Mouse (Mus musculus) midbrain, postnatal 0 days (tissue): ENCODE data around the gene Pcgf1. TPM values are rescaled to one million over a fixed set of nuclear protein-coding genes. Genes with fewer than 3 reads are reported as not detected.

Experiments used
- ATAC-seq: fragments of 200-750 bp; cut with Nextera tagmentation; 2 replicates; pipeline ENCODE4 v1.8.0; 2017; ENCODE audit warnings: moderate number of reproducible peaks, mild to moderate bottlenecking, moderate TSS enrichment, moderate library complexity; ENCODE audit not compliant: low FRiP score
- DNase-seq: peaks from one replicate; pipeline ENCODE4 v3.0.0-alpha.2; 2015; ENCODE audit warnings: low spot score
- H3K27ac ChIP-seq: fragments of 300-500 bp; sonication (generic); 2 replicates; pipeline ENCODE4 v1.5.1; 2014; ENCODE audit warnings: low read depth, mild to moderate bottlenecking, low read length, mixed read lengths
- H3K27me3 ChIP-seq: fragments of 300-500 bp; sonication (generic); 2 replicates; pipeline ENCODE4 v1.6.1; 2014; ENCODE audit warnings: low read length, control low read depth, mixed read lengths; ENCODE audit not compliant: insufficient read depth
- H3K36me3 ChIP-seq: fragments of 300-500 bp; sonication (generic); 2 replicates; pipeline ENCODE4 v1.6.1; 2014; ENCODE audit warnings: low read length, control low read depth, mixed read lengths; ENCODE audit not compliant: insufficient read depth
- H3K4me1 ChIP-seq: fragments of 300-500 bp; sonication (generic); 2 replicates; pipeline ENCODE4 v1.6.1; 2014; ENCODE audit warnings: mild to moderate bottlenecking, control low read depth, antibody characterized with exemption, low read length, mixed read lengths; ENCODE audit not compliant: insufficient read depth
- H3K4me2 ChIP-seq: fragments of 300-500 bp; sonication (generic); 2 replicates; pipeline ENCODE4 v1.6.1; 2014; ENCODE audit warnings: low read depth, mild to moderate bottlenecking, low read length, mixed read lengths; ENCODE audit not compliant: poor library complexity, severe bottlenecking
- H3K4me3 ChIP-seq: fragments of 300-500 bp; sonication (generic); 2 replicates; pipeline ENCODE4 v1.5.1; 2014; ENCODE audit warnings: low read depth, mild to moderate bottlenecking, low read length, moderate library complexity
- H3K9ac ChIP-seq: fragments of 300-500 bp; sonication (generic); replicated peaks from 2 replicates; pipeline ENCODE4 v1.6.1; 2014; ENCODE audit warnings: mild to moderate bottlenecking, low read length, moderate library complexity, mixed read lengths; ENCODE audit not compliant: poor library complexity, severe bottlenecking
- H3K9me3 ChIP-seq: fragments of 300-500 bp; sonication (generic); 2 replicates; pipeline ENCODE4 v1.6.1; 2016; ENCODE audit warnings: low read length, control low read depth
- CTCF ChIP-seq: IDR thresholded peaks from 2 replicates; pipeline ENCODE4 v1.5.1; 2016; ENCODE audit warnings: antibody characterized with exemption, mild to moderate bottlenecking
- WGBS: fragments of 180-500 bp; shearing (Covaris S2); extraction: QIAGEN DNeasy Blood & Tissue Kit; methylation state at CpG from one replicate; pipeline ENCODE4 v1.1.7; 2014; 5-methylcytosine and 5-hydroxymethylcytosine counted together
- polyA plus RNA-seq: library from polyadenylated mRNA; unstranded; fragments of >200 nt; fragmentation: Nextera tagmentation; extraction: Ambion mirVana; gene quantifications from 2 replicates; pipeline ENCODE4 v1.2.1, GENCODE M21; 2015
- total RNA-seq: library from RNA; depleted of rRNA; stranded (reverse); fragments of >200 nt; gene quantifications from 2 replicates; pipeline ENCODE4 v1.2.3, GENCODE M21; 2014

Pcgf1 gene
- total and polyA plus RNA-seq, 2 experiments from 2014 or later: 11.8 to 30.4 TPM

GRCm38 (mm10) chr6:83043561-83043960 lies 34.1 kb upstream of the Pcgf1 start:
- no peaks in the 10 kb centered on the region for H3K27me3 ChIP-seq
- no peak overlapping the region for H3K9ac ChIP-seq
- H3K9me3 ChIP-seq: no peaks in the 10 kb centered on the region
- 0 out of 2 replicates have a peak, but pooled peaks cover 3% of the 10 kb centered on the region for H3K4me1 ChIP-seq
- DNase-seq: no peak
- no peak for TF ChIP-seq CTCF
- WGBS: 65% methylated on average over 6 of the region's 6 CpGs
- H3K4me2 ChIP-seq: no peak overlapping the region
- H3K36me3 ChIP-seq: no peaks in the 10 kb centered on the region
- no peak overlapping the region for H3K4me3 ChIP-seq
- no peak for ATAC-seq
- H3K27ac ChIP-seq: no peak overlapping the region

DNA sequence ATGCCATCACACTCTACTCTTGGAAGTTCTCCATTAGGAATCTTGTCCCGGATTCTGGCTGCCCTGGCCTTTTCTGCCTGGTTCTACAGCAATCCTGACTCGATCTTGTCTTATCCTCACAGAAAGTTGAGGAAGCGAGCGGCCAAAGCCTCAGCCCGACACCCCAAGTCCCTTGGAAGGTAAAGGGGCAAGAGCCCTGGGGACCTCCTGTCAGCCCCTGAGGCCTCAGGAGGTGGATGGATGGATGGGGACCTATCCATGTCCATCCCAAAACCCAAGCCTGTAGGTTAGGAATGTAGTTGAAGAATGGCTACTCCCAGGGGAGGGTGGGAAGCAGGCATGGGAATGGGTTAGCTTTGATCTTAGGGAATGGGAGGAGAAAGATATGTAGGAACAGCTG lies 33.7 kb upstream of the Pcgf1 start:
- DNase-seq (no peak), ATAC-seq (no peak)
- Histone ChIP-seq H3K27ac (no peak overlapping the region), H3K27me3 (no peaks in the 10 kb centered on the region), H3K4me3 (no peak overlapping the region), H3K9me3 (no peaks in the 10 kb centered on the region), H3K4me1 (no peaks in the 10 kb centered on the region), H3K9ac (no peak overlapping the region), H3K36me3 (no peaks in the 10 kb centered on the region), H3K4me2 (no peak overlapping the region)
- no peak for TF ChIP-seq CTCF
- 87% methylated on average over 5 of the region's 5 CpGs for WGBS

GRCm38 (mm10) chr6:83044742-83045141 lies 32.9 kb upstream of the Pcgf1 start:
- no peak overlapping the region for H3K27ac ChIP-seq
- WGBS: 79% methylated on average over 9 of the region's 9 CpGs
- no peaks in the 10 kb centered on the region for H3K36me3 ChIP-seq
- no peak overlapping the region for H3K9ac ChIP-seq
- no peak for DNase-seq
- no peaks in the 10 kb centered on the region for H3K4me1 ChIP-seq
- no peak overlapping the region for H3K4me2 ChIP-seq
- H3K27me3 ChIP-seq: no peaks in the 10 kb centered on the region
- no peak overlapping the region for H3K4me3 ChIP-seq
- H3K9me3 ChIP-seq: no peaks in the 10 kb centered on the region
- no peak for TF ChIP-seq CTCF
- ATAC-seq: no peak

GRCm38 (mm10) chr6:83049367-83049766 lies 28.3 kb upstream of the Pcgf1 start:
- Histone ChIP-seq H3K27ac (no peak overlapping the region), H3K9ac (no peak overlapping the region), H3K36me3 (0 out of 2 replicates have a peak, but pooled peaks cover 5% of the 10 kb centered on the region), H3K9me3 (no peaks in the 10 kb centered on the region), H3K4me2 (no peak overlapping the region), H3K4me3 (no peak overlapping the region), H3K4me1 (no peaks in the 10 kb centered on the region), H3K27me3 (no peaks in the 10 kb centered on the region)
- TF ChIP-seq CTCF: no peak
- no peak for ATAC-seq
- no peak for DNase-seq
- 70% methylated on average over 10 of the region's 10 CpGs for WGBS

DNA sequence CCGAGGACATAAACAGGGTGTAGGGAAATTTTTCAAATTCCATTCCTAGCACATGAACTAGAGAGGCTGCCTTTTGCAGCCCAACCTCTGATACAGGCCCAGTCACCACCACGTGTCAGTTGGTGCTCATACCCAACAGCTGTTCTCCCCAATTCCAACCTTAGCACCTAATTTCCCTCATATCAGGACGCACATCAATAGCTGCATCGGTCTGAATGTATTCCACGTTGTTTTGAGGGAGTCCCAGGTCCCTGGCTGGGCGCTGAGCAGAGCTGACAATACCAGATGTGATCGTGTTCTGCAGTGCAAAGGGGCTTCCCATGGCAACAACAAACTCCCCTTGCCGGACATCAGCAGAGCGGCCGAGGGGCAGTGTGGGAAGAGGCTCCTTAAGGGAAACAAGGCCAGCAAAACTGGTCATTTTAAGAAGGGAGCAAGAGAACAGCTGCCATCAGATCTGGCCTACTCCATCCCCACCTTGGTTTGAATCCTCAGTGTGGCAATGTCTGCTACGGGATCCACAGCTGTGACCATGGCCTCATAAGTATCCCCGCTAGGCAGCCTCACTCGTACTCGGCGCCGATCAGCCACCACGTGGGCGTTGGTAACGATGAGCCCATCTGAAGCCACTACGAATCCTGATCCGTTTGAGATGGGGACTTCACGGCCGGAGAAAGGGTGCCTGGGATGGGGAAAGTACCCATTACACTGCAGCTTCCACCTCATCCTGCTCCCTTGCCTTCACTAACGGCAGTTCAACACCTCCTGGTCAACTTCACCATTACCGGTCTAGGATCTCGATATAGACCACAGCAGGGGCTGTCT lies 24.3 kb upstream of the Pcgf1 start:
- peak overlapping the region; percentile 89 for H3K27ac ChIP-seq
- H3K4me3 ChIP-seq: peak overlapping the region; percentile 84
- peaks cover 10% of the 10 kb centered on the region for H3K4me1 ChIP-seq
- no peaks in the 10 kb centered on the region for H3K9me3 ChIP-seq
- no peaks in the 10 kb centered on the region for H3K27me3 ChIP-seq
- TF ChIP-seq CTCF: no peak
- H3K36me3 ChIP-seq: peaks cover 13% of the 10 kb centered on the region
- peak overlapping the region; percentile 90 for H3K4me2 ChIP-seq
- WGBS: under 1% methylated on average over 26 of the region's 26 CpGs
- H3K9ac ChIP-seq: peak overlapping the region; percentile 79
- ATAC-seq (peak; percentile 18; the same call in 1 of the 2 replicates), DNase-seq (peak; percentile 39)

DNA sequence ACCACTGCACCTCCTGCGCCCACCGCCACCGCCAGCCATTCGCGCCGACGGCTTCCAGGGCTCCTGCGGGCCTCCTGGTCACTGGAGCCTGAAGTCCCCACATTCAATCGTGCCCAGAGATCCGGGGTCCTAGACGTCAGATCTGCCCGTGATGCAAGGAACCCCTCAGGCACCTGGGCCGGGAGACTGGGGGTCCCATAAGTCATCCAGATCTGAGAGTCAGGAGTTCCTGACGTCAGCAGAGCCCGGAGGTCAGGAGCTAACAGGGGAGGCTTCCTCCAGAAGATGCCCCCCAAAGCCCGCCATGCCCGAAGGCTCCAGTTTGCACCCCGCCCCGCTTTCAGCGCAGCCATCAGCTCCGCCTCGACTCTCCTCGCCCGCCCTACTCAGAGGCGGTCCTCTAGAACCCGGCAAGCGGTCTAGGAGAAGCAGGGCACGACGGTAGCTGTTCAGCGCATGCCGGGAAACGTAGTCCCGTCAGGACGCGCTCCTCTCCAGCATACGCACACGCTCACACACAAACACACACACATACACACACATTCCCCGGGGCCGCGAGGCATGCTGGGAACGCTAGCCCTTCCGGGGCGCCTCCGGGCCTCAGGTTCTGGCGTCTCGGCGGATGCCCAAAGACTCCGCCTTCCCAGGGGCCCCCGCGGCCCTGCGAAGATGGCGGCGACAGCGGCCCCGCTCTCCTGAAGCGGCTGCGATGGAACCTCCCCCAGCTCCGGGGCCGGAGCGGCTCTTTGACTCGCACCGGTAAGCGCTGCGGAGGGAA lies 23.4 kb upstream of the Pcgf1 start, which contains the start of gene Aup1:
Gene Aup1, plus strand, starts transcription at position 448 of the 778 bp plus-strand sequence.
- Histone ChIP-seq H3K4me3 (peak within 1 kb of the TSS; percentile 84), H3K9ac (peak within 1 kb of the TSS; percentile 79), H3K27ac (peak within 1 kb of the TSS; percentile 89), H3K4me1 (peaks cover 10% of the 10 kb centered on the region), H3K9me3 (no peaks in the 10 kb centered on the region), H3K27me3 (no peaks in the 10 kb centered on the region), H3K4me2 (peak within 1 kb of the TSS; percentile 90), H3K36me3 (peaks cover 13% of the 10 kb centered on the region)
- TF ChIP-seq CTCF: no peak
- peak; percentile 96 for ATAC-seq
- peak; percentile 99 for DNase-seq
- WGBS: 0% methylated on average over 59 of the region's 64 CpGs
